Mouse (Mus musculus) cerebellum, postnatal 10 days (tissue): ENCODE data around the gene Stxbp3.
"Not testable (repeated sequence)": the region's sequence is repeated elsewhere in the genome, so short reads cannot be mapped to it uniquely, and the experiment has no call there.

Source experiments
- DNase-seq, 2 experiments: peaks; one replicate each; pipeline ENCODE4 v3.0.0; 2021; ENCODE audit warnings: mixed read lengths in 2 of 2

Gene Stxbp3

DNA sequence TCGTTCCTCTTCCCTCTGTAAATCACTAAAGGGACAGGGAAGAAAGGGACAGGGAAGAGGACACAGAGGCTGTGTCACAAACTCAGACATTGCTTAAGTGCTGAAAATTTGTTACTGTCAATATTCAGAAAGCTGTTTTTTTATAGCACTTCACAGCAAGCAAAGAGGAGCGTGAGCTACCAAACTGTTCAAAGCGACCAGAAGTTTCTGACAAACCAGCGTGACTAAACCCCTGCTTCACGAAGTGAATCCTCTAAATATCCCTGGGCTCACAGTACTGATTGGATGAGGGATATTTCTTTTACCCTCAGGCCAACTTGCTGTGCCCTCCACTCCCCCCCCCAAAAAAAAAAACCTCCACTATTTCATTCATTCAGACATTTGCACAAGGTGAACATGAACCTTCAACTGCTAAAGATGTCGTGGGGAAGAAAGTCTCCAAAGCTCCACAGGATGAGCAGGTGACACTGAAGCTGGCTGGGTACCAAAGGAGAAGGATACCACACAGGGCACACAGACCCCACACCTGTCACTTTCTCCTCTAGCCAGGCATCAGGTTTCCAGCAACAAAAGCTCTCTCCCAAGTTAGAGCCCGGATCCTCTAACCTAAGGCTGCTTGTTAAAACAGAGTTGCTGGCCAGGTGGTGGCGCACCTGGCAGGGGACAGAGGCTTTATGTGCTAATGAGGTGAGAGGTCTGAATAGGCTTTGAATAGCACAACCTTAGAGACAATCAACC is 16.2 kb upstream of the Stxbp3 start:
- peak; percentile 65 for DNase-seq

DNA sequence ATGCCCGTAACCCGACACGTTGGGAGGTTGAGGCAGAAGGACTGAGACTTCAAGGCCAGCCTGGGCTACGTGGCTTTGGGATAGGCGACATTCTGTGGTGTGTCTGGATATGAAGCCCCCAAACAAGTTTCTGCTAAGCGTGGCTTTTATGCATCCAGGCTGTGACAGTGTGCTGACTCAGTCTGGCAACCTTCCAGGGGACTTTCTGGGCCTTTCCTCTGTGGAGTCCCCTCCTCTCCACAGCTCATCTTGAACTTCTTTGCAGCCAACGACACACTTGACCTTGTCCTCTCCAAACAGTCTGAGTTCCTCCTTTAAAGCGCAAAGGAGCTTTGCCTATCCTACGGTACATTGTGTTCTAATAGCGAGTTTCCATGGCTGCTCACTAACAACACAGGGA is 15.5 kb upstream of the Stxbp3 start:
- peak; percentile 56 to 60 for DNase-seq

DNA sequence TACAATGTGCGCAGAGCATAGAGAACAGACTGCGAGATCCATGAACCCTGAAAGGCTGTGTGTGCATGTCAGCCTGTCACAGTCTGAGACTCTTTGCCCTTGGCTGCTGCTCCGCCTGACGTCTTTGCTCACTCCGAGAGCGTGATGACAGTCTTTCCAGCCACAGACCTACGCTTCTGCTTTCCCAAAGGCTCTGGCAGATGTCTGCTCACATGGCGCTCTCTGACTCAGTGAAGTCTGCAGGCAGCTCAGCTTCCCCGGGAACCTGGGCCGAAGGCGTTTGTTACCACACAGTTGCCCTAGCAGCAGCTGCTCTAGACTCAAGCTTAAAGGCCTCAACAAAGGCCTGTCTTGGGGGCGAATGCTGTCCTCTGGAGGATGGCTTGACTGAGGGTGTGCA is 15.0 kb upstream of the Stxbp3 start:
- peak; percentile 53 to 62 for DNase-seq

DNA sequence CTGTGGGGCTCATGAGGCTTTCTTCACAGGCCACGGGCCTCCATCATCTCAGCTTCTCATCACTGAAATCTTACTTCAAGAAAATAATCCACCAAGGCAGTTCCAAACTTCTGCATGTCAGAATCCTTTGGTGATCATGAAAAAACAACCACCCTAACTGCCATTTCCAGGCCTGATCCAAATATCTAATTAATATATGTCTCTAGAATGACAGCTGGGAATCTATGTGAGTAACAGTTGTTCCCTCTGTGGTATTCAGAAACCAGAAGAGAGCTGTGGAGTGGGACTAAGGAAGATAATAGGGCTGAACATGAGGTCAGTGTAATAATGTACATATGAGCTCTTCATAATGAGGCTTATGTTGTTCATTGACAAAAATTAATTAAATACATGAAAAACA is 12.9 kb upstream of the Stxbp3 start:
- no peak for DNase-seq

DNA sequence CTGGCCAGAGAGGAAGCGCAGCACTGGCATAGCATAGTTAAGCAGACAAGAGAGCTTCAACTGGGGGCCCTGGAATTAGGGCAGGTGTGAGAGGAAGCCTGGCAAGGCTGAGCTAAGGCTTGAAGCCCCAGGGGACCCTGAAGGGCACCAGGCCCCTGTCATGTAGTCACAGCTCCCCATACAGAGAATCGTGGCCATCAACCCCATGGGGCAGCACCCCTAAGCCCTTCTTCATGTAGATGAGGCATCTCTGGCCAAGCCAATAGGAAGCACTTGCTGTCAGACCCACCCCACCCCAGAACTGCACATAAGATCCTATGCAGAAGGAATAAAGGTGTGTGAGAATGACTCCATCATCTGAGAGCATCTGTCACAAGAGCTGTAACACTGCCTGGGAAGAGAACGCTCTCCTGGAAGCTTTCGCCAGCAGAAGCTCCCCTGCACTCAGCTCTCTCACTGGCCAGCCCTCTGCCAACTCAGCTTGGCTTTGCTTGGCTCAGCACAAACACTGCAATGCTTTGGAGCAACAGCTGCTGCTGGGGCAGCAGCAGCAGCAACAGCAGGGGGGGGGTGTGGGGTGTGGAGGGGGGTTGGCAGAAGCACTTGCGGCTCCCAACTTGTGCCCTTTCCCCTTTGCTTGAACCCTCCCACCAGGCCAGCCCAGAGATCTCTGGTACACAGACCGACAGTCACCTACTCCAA is 11.8 kb upstream of the Stxbp3 start:
- DNase-seq: peak; percentile 54 to 74

GRCm38 (mm10) chr3:108851554-108851953 is 11.2 kb upstream of the Stxbp3 start:
- no peak for DNase-seq

DNA sequence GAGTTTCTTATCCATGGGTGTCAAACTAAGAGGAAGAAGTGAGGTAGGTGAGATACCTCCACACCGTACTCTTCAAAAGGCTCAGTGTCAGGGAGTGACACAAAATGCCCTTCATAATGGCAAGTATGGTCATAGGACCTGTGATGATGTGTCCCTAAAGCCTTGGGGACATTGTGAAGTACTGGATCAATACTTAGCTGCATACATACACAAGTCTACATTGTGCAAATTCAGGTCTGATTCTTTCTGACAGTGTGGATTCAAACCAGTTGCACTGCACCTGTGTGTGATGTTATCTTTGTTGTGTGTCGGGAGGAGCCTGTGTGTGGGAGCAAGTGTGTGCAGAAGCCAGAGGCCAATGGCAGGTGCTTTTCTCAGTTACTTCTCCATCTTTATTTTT is 10.7 kb upstream of the Stxbp3 start:
- no peak for DNase-seq

DNA sequence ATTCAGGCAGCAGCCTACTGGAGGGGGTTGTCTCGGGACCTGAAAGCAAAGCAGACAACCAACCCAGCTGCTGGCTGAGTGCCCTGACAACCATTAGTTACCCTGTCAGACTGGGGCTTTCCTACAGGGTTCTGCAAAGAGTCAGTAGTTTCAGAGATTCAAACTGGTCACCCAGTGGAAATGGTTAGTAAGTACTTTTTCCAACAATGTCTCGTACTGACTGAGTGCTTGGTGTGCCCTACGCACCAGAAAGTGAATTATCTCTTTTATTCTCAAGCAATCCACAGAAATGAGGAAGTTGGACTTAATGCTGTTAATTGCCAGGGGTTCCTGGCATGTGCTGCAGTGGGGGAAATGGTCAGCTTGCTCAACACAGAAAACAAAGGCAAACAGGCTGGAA is 10.2 kb upstream of the Stxbp3 start:
- peak; percentile 56 to 66 for DNase-seq

DNA sequence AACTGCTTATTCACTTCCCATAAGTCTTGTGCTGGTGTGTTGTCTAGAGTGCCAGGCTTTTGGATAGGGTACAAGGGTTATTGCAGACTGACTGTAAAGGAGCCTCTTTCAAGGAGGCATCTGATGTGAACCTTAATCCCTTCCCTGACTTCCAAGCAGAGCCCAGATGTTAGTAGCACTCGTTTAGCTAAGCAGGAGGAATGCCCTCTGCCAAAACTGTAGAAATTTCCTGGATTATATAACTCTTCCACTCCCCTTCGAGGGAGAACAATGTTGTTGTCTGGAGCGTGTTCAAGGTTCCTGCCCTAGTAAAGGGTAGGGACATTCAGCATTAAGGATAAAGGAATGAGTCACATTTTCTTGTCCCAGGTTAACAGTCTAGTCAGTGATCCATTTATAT is 6.3 kb upstream of the Stxbp3 start:
- no peak for DNase-seq

- no peak for DNase-seq
Measured at GRCm38 (mm10) chr3:108844521-108844920, 4.2 kb upstream of the Stxbp3 start.

DNA sequence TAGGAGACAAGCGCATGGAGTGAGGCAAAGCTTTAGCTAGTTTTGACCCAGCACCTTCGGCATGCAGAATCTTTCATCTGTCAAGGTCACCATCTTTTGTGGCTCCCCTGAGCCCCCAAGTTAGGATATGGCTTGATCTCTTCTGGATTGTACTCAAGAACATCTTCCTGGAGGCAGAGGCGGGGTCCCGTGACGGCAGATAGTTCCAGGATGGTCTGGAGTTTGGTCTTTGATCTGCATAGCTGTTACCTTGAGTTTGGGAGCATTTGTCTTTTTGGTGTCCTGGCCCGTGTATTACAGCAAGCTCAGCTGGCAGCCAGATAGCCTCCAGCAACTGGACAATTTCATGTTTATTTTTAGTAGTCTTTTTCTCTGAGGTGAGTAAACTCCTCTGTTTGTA is 3.7 kb upstream of the Stxbp3 start:
- DNase-seq: no peak

DNA sequence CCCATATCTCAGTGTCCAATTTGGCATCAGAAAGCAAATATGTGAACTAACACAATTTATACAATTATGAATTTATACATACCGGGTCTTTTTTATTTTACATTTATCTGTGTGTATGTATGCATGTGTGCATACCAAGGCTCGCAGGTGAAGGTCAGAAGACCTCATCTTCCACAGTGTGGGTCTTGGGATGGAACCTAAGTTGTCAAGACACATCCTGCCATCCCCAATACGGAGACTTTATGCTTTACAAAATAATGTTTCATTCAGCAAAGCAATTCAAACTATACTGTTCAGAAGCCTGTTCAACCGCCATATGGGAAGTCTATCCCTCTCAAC is 359 bp upstream of the Stxbp3 start:
- no peak for DNase-seq

GRCm38 (mm10) chr3:108839647-108839999 is 703 bp downstream of the Stxbp3 start:
- no peak for DNase-seq

DNA sequence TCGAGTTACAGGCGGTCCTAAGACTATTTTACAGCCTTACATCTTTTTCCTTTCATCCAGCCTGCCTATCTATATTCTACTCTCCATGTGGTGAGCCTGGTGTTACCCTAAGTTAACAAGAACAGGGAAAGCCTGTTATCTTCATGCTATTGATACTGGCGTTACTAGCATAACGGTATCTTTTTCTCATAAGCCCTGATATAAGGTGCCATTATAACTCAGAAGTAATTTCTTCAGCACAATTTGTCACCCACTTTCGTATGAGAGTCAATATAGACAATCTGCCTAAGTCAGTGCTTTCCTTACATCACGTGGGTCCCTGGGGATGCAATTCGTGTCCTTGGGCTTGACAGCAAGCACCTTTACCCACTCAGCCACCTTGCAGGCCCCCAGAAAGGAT is 1.3 kb downstream of the Stxbp3 start:
- peak in 1 of 2 experiments; percentile 12 for DNase-seq

- DNase-seq: no peak
Measured at GRCm38 (mm10) chr3:108836931-108837330, 3.4 kb downstream of the Stxbp3 start.

- DNase-seq: not testable (repeated sequence)
Measured at GRCm38 (mm10) chr3:108833717-108834116, 6.6 kb downstream of the Stxbp3 start.

DNA sequence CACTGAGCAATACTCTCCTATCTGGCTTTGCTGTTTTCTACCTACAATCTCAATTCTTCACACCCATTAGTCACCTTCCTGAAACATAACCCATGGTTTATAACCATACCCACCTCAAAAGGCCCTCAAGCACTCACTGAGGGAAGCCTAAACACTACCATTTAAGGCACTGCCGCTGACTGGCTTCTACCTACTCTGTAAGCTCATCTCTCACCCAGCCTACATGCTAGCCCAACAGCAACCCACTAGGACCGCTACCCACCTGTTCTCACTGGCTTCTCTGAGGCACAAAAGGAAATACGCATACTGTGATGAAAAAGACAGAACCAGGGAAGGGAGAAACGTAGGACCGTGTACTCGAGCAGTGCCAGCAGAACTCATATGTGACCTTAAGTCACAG is 8.6 kb downstream of the Stxbp3 start:
- no peak for DNase-seq

GRCm38 (mm10) chr3:108830493-108830892 is 9.8 kb downstream of the Stxbp3 start:
- DNase-seq: no peak

- DNase-seq: no peak
Measured at GRCm38 (mm10) chr3:108815631-108816030, 24.7 kb downstream of the Stxbp3 start.

GRCm38 (mm10) chr3:108810747-108811263 is 29.5 kb downstream of the Stxbp3 start:
- no peak for DNase-seq

DNA sequence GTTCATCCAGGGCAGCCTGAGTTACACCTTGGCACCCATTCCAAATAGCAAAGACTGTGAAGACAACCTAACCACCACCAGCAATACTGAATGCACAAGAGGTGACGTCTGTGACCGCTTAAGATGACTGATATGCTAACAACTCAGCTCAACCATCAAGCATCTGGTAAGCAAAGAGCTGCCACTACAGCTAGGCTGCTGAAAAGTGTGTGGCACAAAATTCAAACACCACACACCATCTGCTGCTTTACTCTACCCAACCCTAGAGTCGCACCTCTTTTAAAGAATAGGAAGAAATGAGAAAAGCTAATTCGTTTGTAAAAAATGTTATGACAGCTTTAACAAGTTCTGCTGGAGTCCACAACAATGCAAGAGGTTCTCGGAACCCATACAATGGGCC is 34.7 kb downstream of the Stxbp3 start:
- DNase-seq: no peak

GRCm38 (mm10) chr3:108798375-108798774 is 42.0 kb downstream of the Stxbp3 start:
- no peak for DNase-seq

DNA sequence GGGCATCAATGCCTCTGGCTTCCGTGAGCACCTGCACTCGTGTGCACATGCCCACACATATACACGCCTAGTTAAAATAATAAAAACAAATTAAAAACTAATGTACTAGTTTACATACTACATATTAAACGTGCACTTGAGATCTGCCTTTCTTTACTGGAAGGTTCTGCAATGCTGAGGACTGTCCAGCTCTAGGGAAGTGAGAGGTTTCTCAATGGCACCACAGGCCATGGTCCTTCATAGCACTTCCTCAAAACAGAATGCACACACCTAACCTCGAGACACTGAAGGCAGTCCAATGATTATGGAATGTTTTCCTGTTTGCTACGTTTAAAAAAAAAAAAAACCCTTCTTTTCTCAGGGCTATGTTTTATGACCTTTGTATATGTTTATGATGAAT is 42.6 kb downstream of the Stxbp3 start:
- DNase-seq: no peak

- no peak for DNase-seq
Measured at GRCm38 (mm10) chr3:108796386-108796785, 43.9 kb downstream of the Stxbp3 start.
